Mouse (Mus musculus): ENCODE data around the gene Osbpl10. TPM values are rescaled to one million over a fixed set of nuclear protein-coding genes. Genes with fewer than 3 reads are reported as not detected.

Gene Osbpl10
- total and polyA plus RNA-seq, 3 experiments: 0.19 TPM; not detected in 2

- no peaks in the 10 kb centered on the region for H3K9me3 ChIP-seq (replicated peaks; ENCODE audit: low read length)
- H3K79me2 ChIP-seq (replicated peaks; ENCODE audit: control insufficient read depth, extremely low read depth, insufficient read depth, poor library complexity, severe bottlenecking): no peaks in the 10 kb centered on the region
- TF ChIP-seq MAZ (IDR thresholded peaks at IDR 0.05; ENCODE audit: low read depth, low read length) (no peak), RCOR1 (conservative IDR thresholded peaks at IDR 0.05; ENCODE audit: low read depth, low read length) (no peak), USF1 (IDR thresholded peaks at IDR 0.05; ENCODE audit: low read depth, low read length) (no peak), ZKSCAN1 (IDR thresholded peaks at IDR 0.05; ENCODE audit: borderline replicate concordance, low read depth, low read length) (no peak), CTCF (conservative IDR thresholded peaks at IDR 0.05 in 1 of 2, IDR thresholded peaks at IDR 0.05 in 1 of 2; ENCODE audit: low read depth in 2 of 2, low read length in 2 of 2) (no peak), BHLHE40 (IDR thresholded peaks at IDR 0.05; ENCODE audit: low read depth, low read length) (no peak), TBP (conservative IDR thresholded peaks at IDR 0.05; ENCODE audit: low read depth, low read length) (no peak), SIN3A (IDR thresholded peaks at IDR 0.05; ENCODE audit: low read length) (no peak), ELF1 (IDR thresholded peaks at IDR 0.05; ENCODE audit: low read depth, low read length) (no peak), USF2 (conservative IDR thresholded peaks at IDR 0.05; ENCODE audit: low read depth, low read length) (no peak), GABPA (IDR thresholded peaks at IDR 0.05; ENCODE audit: insufficient replicate concordance, low read depth, low read length) (no peak), NRF1 (IDR thresholded peaks at IDR 0.05; ENCODE audit: low read depth, low read length) (no peak), MYC (IDR thresholded peaks at IDR 0.05; ENCODE audit: low read depth, low read length) (no peak), E2F4 (IDR thresholded peaks at IDR 0.05; ENCODE audit: insufficient replicate concordance, low read depth, low read length) (no peak), HCFC1 (IDR thresholded peaks at IDR 0.05; ENCODE audit: low read depth, low read length) (no peak), KAT2A (IDR thresholded peaks at IDR 0.05; ENCODE audit: insufficient replicate concordance, low read length) (no peak), JUND (conservative IDR thresholded peaks at IDR 0.05; ENCODE audit: low read depth, low read length) (no peak), POLR2AphosphoS2 (IDR thresholded peaks at IDR 0.05; ENCODE audit: low read depth, low read length) (no peak)
- dilution Hi-C loops (cut with MboI; ENCODE audit: extremely low pct_ligation_motif_present, extremely low pct_unique_long_range_greater_than_20kb, low sequenced_read_pairs): no loop called here
- H3K36me3 ChIP-seq (replicated peaks in 1 of 2; ENCODE audit: control insufficient read depth in 1 of 2, insufficient read depth in 1 of 2, low read length in 1 of 2): no peaks in the 10 kb centered on the region
- in situ Hi-C loops (cut with MboI; ENCODE audit: low pct_ligation_motif_present, low pct_unique_long_range_greater_than_20kb, low sequenced_read_pairs): no loop called here
- no peak overlapping the region for H3K4me2 ChIP-seq (ENCODE audit: insufficient read depth, low read depth, poor library complexity, severe bottlenecking)
- H3K27ac ChIP-seq (ENCODE audit: insufficient read depth, low read depth): no peak overlapping the region
- no peak for DNase-seq (ENCODE audit: extremely low read depth)
- no peak overlapping the region for H3K4me3 ChIP-seq (replicated peaks in 1 of 3; ENCODE audit: low read depth in 2 of 3, low read length in 2 of 3, poor library complexity in 1 of 3)
- H3K27me3 ChIP-seq (replicated peaks): no peaks in the 10 kb centered on the region
- peaks cover 0 to 8% of the 10 kb centered on the region in 2 experiments; a peak in 2 of 4 replicates for H3K4me1 ChIP-seq (ENCODE audit: control insufficient read depth in 1 of 2, insufficient read depth in 2 of 2)
- no peak overlapping the region for H3K9ac ChIP-seq (ENCODE audit: insufficient read depth, low read depth)
Measured at GRCm38 (mm10) chr9:115221265-115221664, 242.9 kb downstream of the Osbpl10 start.

GRCm38 (mm10) chr9:115224744-115225354, 246.5 kb downstream of the Osbpl10 start:
- no peaks in the 10 kb centered on the region for H3K9me3 ChIP-seq (replicated peaks; ENCODE audit: low read length)
- in situ Hi-C loops (cut with MboI; ENCODE audit: low pct_ligation_motif_present, low pct_unique_long_range_greater_than_20kb, low sequenced_read_pairs): no loop called here

More at GRCm38 (mm10) chr9:115224744-115225354, 246.5 kb downstream of the Osbpl10 start:
- H3K9ac ChIP-seq (ENCODE audit: insufficient read depth, low read depth): no peak overlapping the region
- no peaks in the 10 kb centered on the region for H3K27me3 ChIP-seq (replicated peaks)
- peaks cover 0 to 15% of the 10 kb centered on the region in 2 experiments; a peak in 2 of 4 replicates for H3K4me1 ChIP-seq (ENCODE audit: control insufficient read depth in 1 of 2, insufficient read depth in 2 of 2)
- H3K27ac ChIP-seq (ENCODE audit: insufficient read depth, low read depth): no peak overlapping the region
- no peak overlapping the region for H3K4me3 ChIP-seq (replicated peaks in 1 of 3; ENCODE audit: low read depth in 2 of 3, low read length in 2 of 3, poor library complexity in 1 of 3)
- no peak overlapping the region for H3K4me2 ChIP-seq (ENCODE audit: insufficient read depth, low read depth, poor library complexity, severe bottlenecking)
- H3K79me2 ChIP-seq (replicated peaks; ENCODE audit: control insufficient read depth, extremely low read depth, insufficient read depth, poor library complexity, severe bottlenecking): no peaks in the 10 kb centered on the region
- DNase-seq (ENCODE audit: extremely low read depth): no peak
- dilution Hi-C loops (cut with MboI; ENCODE audit: extremely low pct_ligation_motif_present, extremely low pct_unique_long_range_greater_than_20kb, low sequenced_read_pairs): no loop called here
- TF ChIP-seq JUN (IDR thresholded peaks at IDR 0.05; ENCODE audit: insufficient read depth, low read depth, low read length): no peak
- no peaks in the 10 kb centered on the region for H3K36me3 ChIP-seq (replicated peaks in 1 of 2; ENCODE audit: control insufficient read depth in 1 of 2, insufficient read depth in 1 of 2, low read length in 1 of 2)

Data from CH12.LX (cell line).